25 mouse cellular contexts compared by ENCODE assay signal in the genomic region with DNA sequence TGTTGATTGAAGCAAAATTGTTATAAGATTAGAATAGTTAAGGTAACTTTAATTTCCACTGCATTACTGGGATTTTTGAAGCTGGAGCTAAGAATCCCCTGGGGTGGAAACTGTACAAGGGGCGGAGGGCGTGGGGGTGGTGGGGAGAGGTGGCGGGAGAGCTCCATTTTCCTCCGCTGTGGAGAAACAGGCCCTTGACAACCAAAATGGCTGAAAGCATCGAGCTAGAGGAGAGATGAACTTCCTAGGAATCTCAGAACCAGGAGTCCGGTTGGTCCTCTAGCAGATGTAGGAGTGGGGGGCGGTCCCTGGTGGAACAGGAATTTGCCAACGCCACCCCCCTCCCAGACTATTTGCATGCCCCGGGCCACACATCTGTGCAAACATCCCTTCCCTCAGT. TPM values are rescaled to one million over a fixed set of nuclear protein-coding genes. Genes with fewer than 3 reads are reported as not detected.
DNase-seq lines count a peak whose midpoint lies in the region; ATAC-seq and TF ChIP-seq lines count a peak whose summit lies in the region.
"Had no signal": no experiment of that assay in that cellular context is flagged by ENCODE, and none has a peak within 500 bp of the region (broad histone marks: within the 10 kb centered on the region; RNA-seq: fewer than 3 reads in every experiment).

No protein-coding gene starts in this region.

- no peaks in the 10 kb centered on the region; the same call in 1 of the 2 replicates for H3K9me3 ChIP-seq in hindbrain, embryonic 12.5 days (replicated peaks)
- no peaks in the 10 kb centered on the region for H3K9me3 ChIP-seq in hindbrain, embryonic 14.5 days (ENCODE audit: control insufficient read depth, low read length)
- H3K9me3 ChIP-seq in embryonic facial prominence, embryonic 10.5 days = 0 out of 2 replicates have a peak, but pooled peaks cover 7% of the 10 kb centered on the region
- no peaks in the 10 kb centered on the region for H3K9me3 ChIP-seq in embryonic facial prominence, embryonic 14.5 days (ENCODE audit: control insufficient read depth, low read length)
- H3K9me3 ChIP-seq in limb, embryonic 14.5 days (ENCODE audit: control insufficient read depth, low read length) = no peaks in the 10 kb centered on the region
- H3K9me3 ChIP-seq: heart, embryonic 15.5 days had no signal

- peaks cover 28% of the 10 kb centered on the region for H3K27me3 ChIP-seq in hindbrain, embryonic 12.5 days
- peaks cover 12% of the 10 kb centered on the region for H3K27me3 ChIP-seq in hindbrain, embryonic 14.5 days (ENCODE audit: control insufficient read depth, insufficient read depth, low read length)
- H3K27me3 ChIP-seq in embryonic facial prominence, embryonic 10.5 days (replicated peaks; ENCODE audit: low read depth, poor library complexity, severe bottlenecking) = peaks cover 42% of the 10 kb centered on the region
- H3K27me3 ChIP-seq in embryonic facial prominence, embryonic 14.5 days (replicated peaks; ENCODE audit: control insufficient read depth, insufficient read depth, low read length) = 0 out of 2 replicates have a peak, but pooled peaks cover 5% of the 10 kb centered on the region
- H3K27me3 ChIP-seq in limb, embryonic 14.5 days (ENCODE audit: control insufficient read depth, insufficient read depth, low read length) = peaks cover 7% of the 10 kb centered on the region

- peaks cover 23% of the 10 kb centered on the region for H3K4me1 ChIP-seq in hindbrain, embryonic 12.5 days
- H3K4me1 ChIP-seq in hindbrain, embryonic 14.5 days (replicated peaks; ENCODE audit: control insufficient read depth, insufficient read depth, low read length) = peaks cover 2% of the 10 kb centered on the region; the same call in 1 of the 2 replicates
- peaks cover 75% of the 10 kb centered on the region for H3K4me1 ChIP-seq in embryonic facial prominence, embryonic 10.5 days
- H3K4me1 ChIP-seq in embryonic facial prominence, embryonic 14.5 days (ENCODE audit: control insufficient read depth, insufficient read depth, low read length) = peaks cover 36% of the 10 kb centered on the region
- H3K4me1 ChIP-seq in limb, embryonic 14.5 days (ENCODE audit: control insufficient read depth, insufficient read depth, low read length) = peaks cover 35% of the 10 kb centered on the region

- H3K4me3 ChIP-seq in hindbrain, embryonic 12.5 days = no peak overlapping the region
- H3K4me3 ChIP-seq in hindbrain, embryonic 14.5 days (replicated peaks; ENCODE audit: low read length) = no peak overlapping the region
- H3K4me3 ChIP-seq in embryonic facial prominence, embryonic 10.5 days = no peak overlapping the region
- H3K4me3 ChIP-seq in embryonic facial prominence, embryonic 14.5 days (ENCODE audit: low read depth, low read length) = no peak overlapping the region
- no peak overlapping the region for H3K4me3 ChIP-seq in limb, embryonic 14.5 days (replicated peaks; ENCODE audit: low read length)
- H3K4me3 ChIP-seq: heart, embryonic 10.5 days; heart, embryonic 15.5 days had no signal

- DNase-seq in hindbrain, embryonic 14.5 days (ENCODE audit: low spot score) = no peak
- DNase-seq in embryonic facial prominence, embryonic 10.5 days (ENCODE audit: low spot score) = peak; percentile 64
- DNase-seq in embryonic facial prominence, embryonic 14.5 days (ENCODE audit: low spot score) = peak; percentile 24
- no peak for DNase-seq in limb, embryonic 14.5 days (ENCODE audit: low spot score)
- no peak for DNase-seq in ovary, postnatal 36 days (ENCODE audit: low spot score)
- no peak for DNase-seq in heart, adult 8-10 months (ENCODE audit: low spot score)
- DNase-seq: adrenal gland, adult 8-10 months; adrenal gland, postnatal 36 days; cerebellum, adult 11 months; cerebellum, adult 8-10 months; cerebellum, postnatal 14 days; embryo, embryonic 11 days; gastrocnemius, postnatal 36 days; heart, adult 11 months; heart, postnatal 14 days; kidney, adult 11 months had no signal

- H3K27ac ChIP-seq in hindbrain, embryonic 12.5 days = peak overlapping the region; percentile 37; the same call in 1 of the 2 replicates
- H3K27ac ChIP-seq in hindbrain, embryonic 14.5 days = no peak overlapping the region
- peak overlapping the region; percentile 79 for H3K27ac ChIP-seq in embryonic facial prominence, embryonic 10.5 days (replicated peaks)
- peak overlapping the region; percentile 58; the same call in 1 of the 2 replicates for H3K27ac ChIP-seq in embryonic facial prominence, embryonic 14.5 days (replicated peaks; ENCODE audit: low read depth, low read length)
- H3K27ac ChIP-seq in limb, embryonic 14.5 days (replicated peaks; ENCODE audit: low read depth, low read length) = peak overlapping the region; percentile 58
- H3K27ac ChIP-seq: heart, embryonic 10.5 days; heart, embryonic 15.5 days; hindbrain, postnatal 0 days had no signal

- no peak for ATAC-seq in hindbrain, embryonic 12.5 days (ENCODE audit: low FRiP score)
- ATAC-seq in hindbrain, embryonic 14.5 days (ENCODE audit: low FRiP score) = no peak
- ATAC-seq in embryonic facial prominence, embryonic 14.5 days (ENCODE audit: low read depth) = no peak
- ATAC-seq in limb, embryonic 14.5 days (ENCODE audit: low FRiP score, low read depth) = no peak
- ATAC-seq in cerebellum, adult (ENCODE audit: insufficient number of reproducible peaks, low FRiP score, low TSS enrichment) = no peak
- ATAC-seq: forebrain, embryonic 14.5 days; hindbrain, postnatal 0 days had no signal

- 56% methylated on average over 9 of the region's 9 CpGs for WGBS in hindbrain, embryonic 12.5 days
- 61% methylated on average over 9 of the region's 9 CpGs for WGBS in hindbrain, embryonic 14.5 days
- WGBS in embryonic facial prominence, embryonic 10.5 days = 52% methylated on average over 9 of the region's 9 CpGs
- WGBS in embryonic facial prominence, embryonic 14.5 days = 37% methylated on average over 9 of the region's 9 CpGs
- WGBS in limb, embryonic 14.5 days = 51% methylated on average over 9 of the region's 9 CpGs

- no peak overlapping the region for H3K4me2 ChIP-seq in hindbrain, embryonic 12.5 days (replicated peaks)
- no peak overlapping the region for H3K4me2 ChIP-seq in hindbrain, embryonic 14.5 days (replicated peaks)
- 0 out of 2 replicates have a peak overlapping the region, but pooled peaks have one; percentile 15 for H3K4me2 ChIP-seq in embryonic facial prominence, embryonic 14.5 days (ENCODE audit: low read depth, low read length)
- H3K4me2 ChIP-seq in limb, embryonic 14.5 days (replicated peaks; ENCODE audit: low read depth, low read length, severe bottlenecking) = no peak overlapping the region
- H3K4me2 ChIP-seq: heart, embryonic 15.5 days had no signal

- no peaks in the 10 kb centered on the region for H3K36me3 ChIP-seq in hindbrain, embryonic 12.5 days
- no peaks in the 10 kb centered on the region for H3K36me3 ChIP-seq in hindbrain, embryonic 14.5 days (replicated peaks; ENCODE audit: control insufficient read depth, insufficient read depth)
- H3K36me3 ChIP-seq in embryonic facial prominence, embryonic 10.5 days (replicated peaks) = no peaks in the 10 kb centered on the region
- H3K36me3 ChIP-seq in embryonic facial prominence, embryonic 14.5 days (ENCODE audit: control insufficient read depth, insufficient read depth, low read length) = no peaks in the 10 kb centered on the region
- H3K36me3 ChIP-seq in limb, embryonic 14.5 days (ENCODE audit: control insufficient read depth, insufficient read depth, low read length) = no peaks in the 10 kb centered on the region
- H3K36me3 ChIP-seq: heart, embryonic 10.5 days; heart, embryonic 15.5 days had no signal

- TF ChIP-seq POLR2A in limb, embryonic 14.5 days (IDR thresholded peaks at IDR 0.05; ENCODE audit: borderline replicate concordance, extremely low read depth, insufficient read depth, insufficient read length) = no peak

- no peak overlapping the region for H3K9ac ChIP-seq in hindbrain, embryonic 12.5 days
- no peak overlapping the region for H3K9ac ChIP-seq in hindbrain, embryonic 14.5 days
- H3K9ac ChIP-seq in embryonic facial prominence, embryonic 14.5 days (ENCODE audit: low read depth, low read length) = no peak overlapping the region; the same call in 1 of the 2 replicates
- H3K9ac ChIP-seq in limb, embryonic 14.5 days (ENCODE audit: low read depth, low read length, severe bottlenecking) = no peak overlapping the region
- H3K9ac ChIP-seq: heart, embryonic 15.5 days had no signal

RNA-seq across cellular contexts. Expression of a gene that starts 4.9 kb away (rescaled TPM):
- polyA plus RNA-seq in hindbrain, embryonic 12.5 days (2016; fragmentation: Nextera tagmentation; extraction: Ambion mirVana) = 50.1 and 56.7 TPM in 2 replicates
- 8.1 and 9.9 TPM in 2 replicates for polyA plus RNA-seq in hindbrain, embryonic 14.5 days (2014; fragmentation: Nextera tagmentation; extraction: Ambion mirVana)
- polyA plus RNA-seq in embryonic facial prominence, embryonic 10.5 days (2016; fragmentation: Nextera tagmentation; extraction: Ambion mirVana) = 7.3 and 11.2 TPM in 2 replicates
- 78.9 and 83.0 TPM in 2 replicates for polyA plus RNA-seq in embryonic facial prominence, embryonic 14.5 days (2014; fragmentation: Nextera tagmentation; extraction: Ambion mirVana)
- 50.3 and 57.4 TPM in 2 replicates for polyA plus RNA-seq in limb, embryonic 14.5 days (2012; rRNA removed)
- 74.6 and 75.4 TPM in 2 replicates for polyA plus RNA-seq in limb, embryonic 14.5 days (2014; fragmentation: Nextera tagmentation; extraction: Ambion mirVana)
- under 1 TPM; 0.35 to 0.91 (median 0.46) TPM for total RNA-seq in heart, adult 8-10 months (2022)
- total RNA-seq: CH12.LX; common myeloid progenitor, adult 5-6 weeks; hematopoietic stem cell, adult 5-6 weeks had no signal

RNA-seq across cellular contexts. Expression of a gene that starts 19.6 kb away (rescaled TPM):
- polyA plus RNA-seq in hindbrain, embryonic 12.5 days (2016; fragmentation: Nextera tagmentation; extraction: Ambion mirVana) = 109 and 113 TPM in 2 replicates
- 40.7 and 45.9 TPM in 2 replicates for polyA plus RNA-seq in hindbrain, embryonic 14.5 days (2014; fragmentation: Nextera tagmentation; extraction: Ambion mirVana)
- polyA plus RNA-seq in embryonic facial prominence, embryonic 10.5 days (2016; fragmentation: Nextera tagmentation; extraction: Ambion mirVana) = 91.8 and 92.3 TPM in 2 replicates
- polyA plus RNA-seq in embryonic facial prominence, embryonic 14.5 days (2014; fragmentation: Nextera tagmentation; extraction: Ambion mirVana) = 32.9 and 33.0 TPM in 2 replicates
- polyA plus RNA-seq in limb, embryonic 14.5 days (2012; rRNA removed) = 93.6 and 113 TPM in 2 replicates
- polyA plus RNA-seq in limb, embryonic 14.5 days (2014; fragmentation: Nextera tagmentation; extraction: Ambion mirVana) = 34.5 and 38.3 TPM in 2 replicates
- total RNA-seq in heart, adult 8-10 months (2022) = 10 to 100 TPM; 45.4 to 56.5 (median 51.6) TPM

RNA-seq across cellular contexts. Expression of a gene that starts 25.6 kb away (rescaled TPM):
- 143 and 150 TPM in 2 replicates for polyA plus RNA-seq in hindbrain, embryonic 12.5 days (2016; fragmentation: Nextera tagmentation; extraction: Ambion mirVana)
- polyA plus RNA-seq in hindbrain, embryonic 14.5 days (2014; fragmentation: Nextera tagmentation; extraction: Ambion mirVana) = 84.2 and 90.0 TPM in 2 replicates
- 60.9 and 62.9 TPM in 2 replicates for polyA plus RNA-seq in embryonic facial prominence, embryonic 10.5 days (2016; fragmentation: Nextera tagmentation; extraction: Ambion mirVana)
- 62.4 and 64.2 TPM in 2 replicates for polyA plus RNA-seq in embryonic facial prominence, embryonic 14.5 days (2014; fragmentation: Nextera tagmentation; extraction: Ambion mirVana)
- 113 and 119 TPM in 2 replicates for polyA plus RNA-seq in limb, embryonic 14.5 days (2012; rRNA removed)
- polyA plus RNA-seq in limb, embryonic 14.5 days (2014; fragmentation: Nextera tagmentation; extraction: Ambion mirVana) = 58.3 and 68.4 TPM in 2 replicates
- total RNA-seq in heart, adult 8-10 months (2022) = 100 to 1,000 TPM; 266 to 279 (median 267) TPM

RNA-seq across cellular contexts. Expression of a gene that starts 39.8 kb away (rescaled TPM):
- 65.2 and 74.3 TPM in 2 replicates for polyA plus RNA-seq in hindbrain, embryonic 12.5 days (2016; fragmentation: Nextera tagmentation; extraction: Ambion mirVana)
- 56.4 and 57.9 TPM in 2 replicates for polyA plus RNA-seq in hindbrain, embryonic 14.5 days (2014; fragmentation: Nextera tagmentation; extraction: Ambion mirVana)
- 92.3 and 93.2 TPM in 2 replicates for polyA plus RNA-seq in embryonic facial prominence, embryonic 10.5 days (2016; fragmentation: Nextera tagmentation; extraction: Ambion mirVana)
- polyA plus RNA-seq in embryonic facial prominence, embryonic 14.5 days (2014; fragmentation: Nextera tagmentation; extraction: Ambion mirVana) = 49.7 and 60.1 TPM in 2 replicates
- 66.3 and 77.4 TPM in 2 replicates for polyA plus RNA-seq in limb, embryonic 14.5 days (2012; rRNA removed)
- polyA plus RNA-seq in limb, embryonic 14.5 days (2014; fragmentation: Nextera tagmentation; extraction: Ambion mirVana) = 59.9 and 69.1 TPM in 2 replicates
- total RNA-seq in heart, adult 8-10 months (2022) = 10 to 100 TPM; 12.7 to 14.4 (median 13.5) TPM

RNA-seq across cellular contexts. Expression of a gene that starts 43.8 kb away (rescaled TPM):
- 6.3 and 6.7 TPM in 2 replicates for polyA plus RNA-seq in hindbrain, embryonic 12.5 days (2016; fragmentation: Nextera tagmentation; extraction: Ambion mirVana)
- polyA plus RNA-seq in hindbrain, embryonic 14.5 days (2014; fragmentation: Nextera tagmentation; extraction: Ambion mirVana) = 7.2 and 8.2 TPM in 2 replicates
- 1.4 TPM in 2 replicates for polyA plus RNA-seq in embryonic facial prominence, embryonic 10.5 days (2016; fragmentation: Nextera tagmentation; extraction: Ambion mirVana)
- 13.9 and 15.4 TPM in 2 replicates for polyA plus RNA-seq in embryonic facial prominence, embryonic 14.5 days (2014; fragmentation: Nextera tagmentation; extraction: Ambion mirVana)
- polyA plus RNA-seq in limb, embryonic 14.5 days (2012; rRNA removed) = 48.9 and 52.5 TPM in 2 replicates
- polyA plus RNA-seq in limb, embryonic 14.5 days (2014; fragmentation: Nextera tagmentation; extraction: Ambion mirVana) = 14.4 and 18.7 TPM in 2 replicates
- under 1 TPM in 2 of 4 experiments, not detected in 2; 0.47 to 0.95 TPM for total RNA-seq in heart, adult 8-10 months (2022)
- total RNA-seq: common myeloid progenitor, adult 5-6 weeks; hematopoietic stem cell, adult 5-6 weeks had no signal

Comparison
In these comparisons a context has a peak if more than half of its experiments do, and no peak if none do; other contexts are left out.
1. DNase-seq: peak in embryonic facial prominence, embryonic 10.5 days (single experiment) and embryonic facial prominence, embryonic 14.5 days (single experiment); none in hindbrain, embryonic 14.5 days (single experiment), limb, embryonic 14.5 days (single experiment), ovary, postnatal 36 days (single experiment) and heart, adult 8-10 months (single experiment).